Mouse (Mus musculus): Measurements from ENCODE around the gene Chil1. TPM values are rescaled to one million over a fixed set of nuclear protein-coding genes. Genes with fewer than 3 reads are reported as not detected.

Gene Chil1
- polyA plus RNA-seq, 1 experiment from 2014 or later: 0.27 TPM

GRCm38 (mm10) chr1:134225375-134225774 is 43.4 kb downstream of the Chil1 start:
- H3K27ac ChIP-seq (ENCODE audit: low read depth, low read length): no peak overlapping the region
- 92% methylated on average over 5 of the region's 5 CpGs for WGBS
- no peak for DNase-seq (ENCODE audit: low spot score)
- no peak overlapping the region for H3K4me3 ChIP-seq (ENCODE audit: low read depth, low read length)
- H3K36me3 ChIP-seq (ENCODE audit: control insufficient read depth, insufficient read depth, low read length): no peaks in the 10 kb centered on the region
- H3K4me1 ChIP-seq (replicated peaks; ENCODE audit: control insufficient read depth, insufficient read depth, low read length): no peaks in the 10 kb centered on the region
- H3K9me3 ChIP-seq (ENCODE audit: control insufficient read depth, low read length): no peaks in the 10 kb centered on the region
- H3K4me2 ChIP-seq (ENCODE audit: low read depth, low read length, severe bottlenecking): no peak overlapping the region
- no peak for ATAC-seq (replicated peaks; ENCODE audit: low FRiP score)
- H3K9ac ChIP-seq (ENCODE audit: low read length): no peak overlapping the region
- H3K27me3 ChIP-seq (ENCODE audit: control insufficient read depth, insufficient read depth, low read length): no peaks in the 10 kb centered on the region

GRCm38 (mm10) chr1:134226739-134227138 is 44.8 kb downstream of the Chil1 start:
- ATAC-seq (replicated peaks; ENCODE audit: low FRiP score) (no peak), DNase-seq (ENCODE audit: low spot score) (no peak)
- H3K9me3 ChIP-seq (ENCODE audit: control insufficient read depth, low read length): no peaks in the 10 kb centered on the region
- no peak overlapping the region for H3K9ac ChIP-seq (ENCODE audit: low read length)
- H3K4me3 ChIP-seq (ENCODE audit: low read depth, low read length): no peak overlapping the region
- no peak overlapping the region for H3K4me2 ChIP-seq (ENCODE audit: low read depth, low read length, severe bottlenecking)
- H3K27ac ChIP-seq (ENCODE audit: low read depth, low read length): no peak overlapping the region
- H3K27me3 ChIP-seq (ENCODE audit: control insufficient read depth, insufficient read depth, low read length): no peaks in the 10 kb centered on the region
- no peaks in the 10 kb centered on the region for H3K4me1 ChIP-seq (replicated peaks; ENCODE audit: control insufficient read depth, insufficient read depth, low read length)
- WGBS: 81% methylated on average over 8 of the region's 8 CpGs
- H3K36me3 ChIP-seq (ENCODE audit: control insufficient read depth, insufficient read depth, low read length): no peaks in the 10 kb centered on the region

GRCm38 (mm10) chr1:134229806-134230575 is 48.0 kb downstream of the Chil1 start:
- Histone ChIP-seq H3K4me1 (replicated peaks; ENCODE audit: control insufficient read depth, insufficient read depth, low read length) (peaks cover under 1% of the 10 kb centered on the region; the same call in 1 of the 2 replicates), H3K27me3 (ENCODE audit: control insufficient read depth, insufficient read depth, low read length) (peaks cover 20% of the 10 kb centered on the region), H3K9me3 (ENCODE audit: control insufficient read depth, low read length) (no peaks in the 10 kb centered on the region), H3K9ac (ENCODE audit: low read length) (no peak overlapping the region), H3K4me3 (ENCODE audit: low read depth, low read length) (no peak overlapping the region), H3K36me3 (ENCODE audit: control insufficient read depth, insufficient read depth, low read length) (no peaks in the 10 kb centered on the region), H3K4me2 (ENCODE audit: low read depth, low read length, severe bottlenecking) (no peak overlapping the region), H3K27ac (ENCODE audit: low read depth, low read length) (no peak overlapping the region)
- no peak for DNase-seq (ENCODE audit: low spot score)
- WGBS: 66% methylated on average over 5 of the region's 5 CpGs
- ATAC-seq (replicated peaks; ENCODE audit: low FRiP score): no peak

GRCm38 (mm10) chr1:134230638-134231228 is 48.8 kb downstream of the Chil1 start:
- Histone ChIP-seq H3K4me3 (ENCODE audit: low read depth, low read length) (no peak overlapping the region), H3K4me1 (replicated peaks; ENCODE audit: control insufficient read depth, insufficient read depth, low read length) (peaks cover 7% of the 10 kb centered on the region), H3K9ac (ENCODE audit: low read length) (no peak overlapping the region), H3K36me3 (ENCODE audit: control insufficient read depth, insufficient read depth, low read length) (no peaks in the 10 kb centered on the region), H3K9me3 (ENCODE audit: control insufficient read depth, low read length) (no peaks in the 10 kb centered on the region), H3K27ac (ENCODE audit: low read depth, low read length) (no peak overlapping the region), H3K4me2 (ENCODE audit: low read depth, low read length, severe bottlenecking) (no peak overlapping the region), H3K27me3 (ENCODE audit: control insufficient read depth, insufficient read depth, low read length) (peaks cover 28% of the 10 kb centered on the region)
- DNase-seq (ENCODE audit: low spot score) (no peak), ATAC-seq (replicated peaks; ENCODE audit: low FRiP score) (no peak)
- 89% methylated on average over 10 of the region's 10 CpGs for WGBS

GRCm38 (mm10) chr1:134231270-134231669 is 49.3 kb downstream of the Chil1 start:
- H3K27me3 ChIP-seq (ENCODE audit: control insufficient read depth, insufficient read depth, low read length): peaks cover 33% of the 10 kb centered on the region
- H3K9me3 ChIP-seq (ENCODE audit: control insufficient read depth, low read length): no peaks in the 10 kb centered on the region
- no peak overlapping the region for H3K4me2 ChIP-seq (ENCODE audit: low read depth, low read length, severe bottlenecking)
- ATAC-seq (replicated peaks; ENCODE audit: low FRiP score) (no peak), DNase-seq (ENCODE audit: low spot score) (no peak)
- H3K4me3 ChIP-seq (ENCODE audit: low read depth, low read length): no peak overlapping the region
- 84% methylated on average over 3 of the region's 3 CpGs for WGBS
- H3K36me3 ChIP-seq (ENCODE audit: control insufficient read depth, insufficient read depth, low read length): no peaks in the 10 kb centered on the region
- no peak overlapping the region for H3K27ac ChIP-seq (ENCODE audit: low read depth, low read length)
- no peak overlapping the region for H3K9ac ChIP-seq (ENCODE audit: low read length)
- peaks cover 7% of the 10 kb centered on the region for H3K4me1 ChIP-seq (replicated peaks; ENCODE audit: control insufficient read depth, insufficient read depth, low read length)

- H3K4me2 ChIP-seq (ENCODE audit: low read depth, low read length, severe bottlenecking): no peak overlapping the region
- whole genome bisulfite sequencing: 77% methylated on average over 3 of the region's 3 CpGs
- no peak overlapping the region for H3K27ac ChIP-seq (ENCODE audit: low read depth, low read length)
- no peaks in the 10 kb centered on the region for H3K36me3 ChIP-seq (ENCODE audit: control insufficient read depth, insufficient read depth, low read length)
- no peak overlapping the region for H3K4me3 ChIP-seq (ENCODE audit: low read depth, low read length)
- peaks cover 7% of the 10 kb centered on the region for H3K4me1 ChIP-seq (replicated peaks; ENCODE audit: control insufficient read depth, insufficient read depth, low read length)
- H3K9ac ChIP-seq (ENCODE audit: low read length): no peak overlapping the region
- no peak for DNase-seq (ENCODE audit: low spot score)
- H3K27me3 ChIP-seq (ENCODE audit: control insufficient read depth, insufficient read depth, low read length): peaks cover 34% of the 10 kb centered on the region
- no peaks in the 10 kb centered on the region for H3K9me3 ChIP-seq (ENCODE audit: control insufficient read depth, low read length)
- no peak for ATAC-seq (replicated peaks; ENCODE audit: low FRiP score)
Measured at GRCm38 (mm10) chr1:134231681-134232080, 49.7 kb downstream of the Chil1 start.

GRCm38 (mm10) chr1:134232326-134232725 is 50.4 kb downstream of the Chil1 start:
- WGBS: 82% methylated on average over 8 of the region's 8 CpGs
- peaks cover 7% of the 10 kb centered on the region for H3K4me1 ChIP-seq (replicated peaks; ENCODE audit: control insufficient read depth, insufficient read depth, low read length)
- ATAC-seq (replicated peaks; ENCODE audit: low FRiP score) (no peak), DNase-seq (ENCODE audit: low spot score) (peak; percentile 41)
- no peak overlapping the region for H3K9ac ChIP-seq (ENCODE audit: low read length)
- H3K27me3 ChIP-seq (ENCODE audit: control insufficient read depth, insufficient read depth, low read length): peaks cover 37% of the 10 kb centered on the region
- no peaks in the 10 kb centered on the region for H3K9me3 ChIP-seq (ENCODE audit: control insufficient read depth, low read length)
- no peaks in the 10 kb centered on the region for H3K36me3 ChIP-seq (ENCODE audit: control insufficient read depth, insufficient read depth, low read length)
- no peak overlapping the region for H3K4me2 ChIP-seq (ENCODE audit: low read depth, low read length, severe bottlenecking)
- no peak overlapping the region for H3K27ac ChIP-seq (ENCODE audit: low read depth, low read length)
- no peak overlapping the region for H3K4me3 ChIP-seq (ENCODE audit: low read depth, low read length)

GRCm38 (mm10) chr1:134232778-134233531 is 51.0 kb downstream of the Chil1 start:
- WGBS: 59% methylated on average over 12 of the region's 12 CpGs
- Histone ChIP-seq H3K9me3 (ENCODE audit: control insufficient read depth, low read length) (no peaks in the 10 kb centered on the region), H3K4me3 (ENCODE audit: low read depth, low read length) (no peak overlapping the region), H3K27ac (ENCODE audit: low read depth, low read length) (no peak overlapping the region), H3K36me3 (ENCODE audit: control insufficient read depth, insufficient read depth, low read length) (no peaks in the 10 kb centered on the region), H3K9ac (ENCODE audit: low read length) (no peak overlapping the region), H3K4me1 (replicated peaks; ENCODE audit: control insufficient read depth, insufficient read depth, low read length) (peaks cover 7% of the 10 kb centered on the region), H3K27me3 (ENCODE audit: control insufficient read depth, insufficient read depth, low read length) (peaks cover 37% of the 10 kb centered on the region), H3K4me2 (ENCODE audit: low read depth, low read length, severe bottlenecking) (no peak overlapping the region)
- DNase-seq (ENCODE audit: low spot score): peak; percentile 49
- ATAC-seq (replicated peaks; ENCODE audit: low FRiP score): no peak

Measured in forebrain, embryonic 11.5 days (tissue).